Mouse (Mus musculus): ENCODE measurements around the gene Slc7a10. TPM values are rescaled to one million over a fixed set of nuclear protein-coding genes. Genes with fewer than 3 reads are reported as not detected.

Gene Slc7a10
- polyA plus RNA-seq, 1 experiment = 7.7 TPM

GRCm38 (mm10) chr7:35172519-35172918 is 13.7 kb upstream of the Slc7a10 start:
- DNase-seq (ENCODE audit: low spot score) = no peak

- DNase-seq (ENCODE audit: low spot score) = no peak
Observed at GRCm38 (mm10) chr7:35175533-35175932, 10.7 kb upstream of the Slc7a10 start.

GRCm38 (mm10) chr7:35176412-35177381 is 9.5 kb upstream of the Slc7a10 start:
- DNase-seq (ENCODE audit: low spot score) = no peak

- no peak for DNase-seq (ENCODE audit: low spot score)
Observed at GRCm38 (mm10) chr7:35184833-35185724, 1.1 kb upstream of the Slc7a10 start.

- no peak for DNase-seq (ENCODE audit: low spot score)
Observed at GRCm38 (mm10) chr7:35189699-35190098, 3.5 kb downstream of the Slc7a10 start.

- DNase-seq (ENCODE audit: low spot score) = no peak
Observed at GRCm38 (mm10) chr7:35191276-35191675, 5.1 kb downstream of the Slc7a10 start.

- no peak for DNase-seq (ENCODE audit: low spot score)
Observed at GRCm38 (mm10) chr7:35197022-35197421, 10.8 kb downstream of the Slc7a10 start.

GRCm38 (mm10) chr7:35198981-35199754 is 13.0 kb downstream of the Slc7a10 start:
- no peak for DNase-seq (ENCODE audit: low spot score)

GRCm38 (mm10) chr7:35199755-35200154 is 13.6 kb downstream of the Slc7a10 start:
- no peak for DNase-seq (ENCODE audit: low spot score)

- DNase-seq (ENCODE audit: low spot score) = no peak
Observed at GRCm38 (mm10) chr7:35211791-35212190, 25.6 kb downstream of the Slc7a10 start.

GRCm38 (mm10) chr7:35214442-35215222 is 28.4 kb downstream of the Slc7a10 start:
- DNase-seq (ENCODE audit: low spot score) = no peak

- DNase-seq (ENCODE audit: low spot score) = peak; percentile 56
Observed at GRCm38 (mm10) chr7:35215225-35215624, 29.0 kb downstream of the Slc7a10 start, which contains the start of gene Lrp3. Gene Lrp3 (minus strand): TSS chr7:35215498.

- DNase-seq (ENCODE audit: low spot score) = no peak
Observed at GRCm38 (mm10) chr7:35215731-35216130, 29.5 kb downstream of the Slc7a10 start.

GRCm38 (mm10) chr7:35220694-35221365 is 34.6 kb downstream of the Slc7a10 start:
- no peak for DNase-seq (ENCODE audit: low spot score)

GRCm38 (mm10) chr7:35230333-35230732 is 44.1 kb downstream of the Slc7a10 start:
- no peak for DNase-seq (ENCODE audit: low spot score)

- DNase-seq (ENCODE audit: low spot score) = no peak
Observed at GRCm38 (mm10) chr7:35232796-35233455, 46.7 kb downstream of the Slc7a10 start.

GRCm38 (mm10) chr7:35233861-35234260 is 47.7 kb downstream of the Slc7a10 start:
- DNase-seq (ENCODE audit: low spot score) = no peak

GRCm38 (mm10) chr7:35234361-35235245 is 48.4 kb downstream of the Slc7a10 start:
- DNase-seq (ENCODE audit: low spot score) = peak; percentile 99

- no peak for DNase-seq (ENCODE audit: low spot score)
Observed at GRCm38 (mm10) chr7:35235308-35235707, 49.1 kb downstream of the Slc7a10 start.

Measured in urinary bladder, adult 2 months (tissue).